Mouse (Mus musculus) C2C12 (cell line): Measurements from ENCODE around the gene Ercc8. TPM values are rescaled to one million over a fixed set of nuclear protein-coding genes. Genes with fewer than 3 reads are reported as not detected.

Experiments used
- H3K27me3 ChIP-seq: one replicate; pipeline ENCODE4 v1.6.1; 2011; ENCODE audit not compliant: control insufficient read depth, insufficient read depth, insufficient read length
- H3K36me3 ChIP-seq: one replicate; pipeline ENCODE4 v1.6.1; 2011; ENCODE audit not compliant: control insufficient read depth, insufficient read depth
- H3K4me3 ChIP-seq: one replicate; pipeline ENCODE4 v1.5.1; 2011; ENCODE audit warnings: mild to moderate bottlenecking, control low read depth; ENCODE audit not compliant: poor library complexity, insufficient read depth, severe bottlenecking
- H3K79me2 ChIP-seq: one replicate; pipeline ENCODE4 v1.6.1; 2011; ENCODE audit not compliant: control insufficient read depth, insufficient read depth
- H3K79me3 ChIP-seq: one replicate; pipeline ENCODE4 v1.6.1; 2011; ENCODE audit warnings: low read depth, control low read depth
- H3ac ChIP-seq: one replicate; pipeline ENCODE3; 2011; ENCODE audit warnings: low read depth; ENCODE audit not compliant: control insufficient read depth, insufficient read length
- CEBPB ChIP-seq: IDR thresholded peaks from one replicate; pipeline ENCODE4 v1.6.1; 2011; ENCODE audit warnings: low read depth, mild to moderate bottlenecking, control low read depth, moderate library complexity
- CTCF ChIP-seq: IDR thresholded peaks from one replicate; pipeline ENCODE4 v1.5.1; 2011; ENCODE audit not compliant: control insufficient read depth, insufficient read depth, insufficient read length
- FOSL1 ChIP-seq: IDR thresholded peaks from one replicate; pipeline ENCODE4 v1.8.0; 2011; ENCODE audit warnings: mild to moderate bottlenecking, low read length; ENCODE audit not compliant: poor library complexity, insufficient read depth, severe bottlenecking
- MAX ChIP-seq: IDR thresholded peaks from one replicate; pipeline ENCODE4 v1.6.1; 2011; ENCODE audit warnings: mild to moderate bottlenecking, control low read depth
- MYOD1 ChIP-seq: IDR thresholded peaks from one replicate; pipeline ENCODE4 v1.6.1; 2011; ENCODE audit warnings: low read depth; ENCODE audit not compliant: control insufficient read depth, insufficient read length
- MYOG ChIP-seq: IDR thresholded peaks from one replicate; pipeline ENCODE4 v1.6.1; 2011; ENCODE audit not compliant: control insufficient read depth, insufficient read length; ENCODE audit errors: extremely low read depth
- USF1 ChIP-seq: IDR thresholded peaks from one replicate; pipeline ENCODE4 v1.6.1; 2011; ENCODE audit warnings: low read depth, mild to moderate bottlenecking, control low read depth, moderate library complexity
- polyA plus RNA-seq: library from polyadenylated mRNA; unstranded; fragments of >200 nt; fragmentation: generic; extraction: Trizol; gene quantifications from one replicate; pipeline ENCODE4 v1.2.1, GENCODE M21; 2012; ENCODE audit warnings: missing spikeins

The Ercc8 gene
- polyA plus RNA-seq, 1 experiment, result 6.7 TPM

DNA sequence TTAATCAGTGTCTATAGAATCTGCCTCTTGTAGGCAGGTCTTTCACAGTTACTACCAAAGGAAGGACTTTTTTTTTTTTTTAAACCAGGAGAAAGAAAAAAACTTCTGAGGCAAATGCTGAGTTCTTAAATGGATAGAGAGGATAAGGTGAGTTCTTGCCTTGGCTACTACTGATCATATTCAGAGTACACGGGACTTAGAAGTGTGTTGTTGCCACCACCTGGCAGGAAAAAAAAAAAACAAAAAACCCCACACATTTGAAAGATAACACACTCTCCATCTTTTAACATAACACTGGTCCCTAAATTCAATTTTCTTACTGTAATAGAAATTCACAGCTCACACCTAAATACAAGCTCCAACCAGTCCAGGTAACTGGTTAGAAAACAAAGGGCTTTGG is 30.6 kb upstream of the Ercc8 start:
- no peaks in the 10 kb centered on the region for H3K27me3 ChIP-seq
- TF ChIP-seq FOSL1, result no peak

DNA sequence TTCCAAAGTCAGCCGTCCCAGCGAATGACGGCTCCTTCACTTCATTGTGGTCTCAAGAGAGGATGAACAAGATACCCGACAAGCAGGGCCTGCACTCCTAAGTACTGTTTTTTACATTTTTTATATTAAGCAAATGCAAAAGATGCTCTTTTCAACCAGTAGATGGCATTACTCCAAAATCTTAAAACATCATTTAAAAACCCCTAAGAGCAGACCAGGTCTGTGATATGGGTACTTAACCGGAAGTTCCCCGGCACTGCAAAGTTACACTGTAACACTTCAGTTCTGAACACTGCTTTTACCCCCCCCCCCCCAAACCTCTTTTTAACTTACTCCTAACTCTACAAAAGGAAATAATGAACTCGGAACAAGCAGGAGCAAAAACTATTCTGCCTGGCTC is 29.5 kb upstream of the Ercc8 start:
- Histone ChIP-seq H3K79me2 (peaks cover 3% of the 10 kb centered on the region), H3K79me3 (no peaks in the 10 kb centered on the region), H3K27me3 (no peaks in the 10 kb centered on the region), H3K4me3 (no peak overlapping the region), H3ac (no peak overlapping the region), H3K36me3 (no peaks in the 10 kb centered on the region)
- TF ChIP-seq MYOD1 (no peak), CEBPB (no peak), CTCF (no peak), FOSL1 (no peak)

More for the DNA sequence above, 30.6 kb upstream of the Ercc8 start:
- peaks cover 4% of the 10 kb centered on the region for H3K79me2 ChIP-seq
- H3K4me3 ChIP-seq, result no peak overlapping the region
- H3K79me3 ChIP-seq, result no peaks in the 10 kb centered on the region
- H3K36me3 ChIP-seq, result no peaks in the 10 kb centered on the region
- no peak overlapping the region for H3ac ChIP-seq

DNA sequence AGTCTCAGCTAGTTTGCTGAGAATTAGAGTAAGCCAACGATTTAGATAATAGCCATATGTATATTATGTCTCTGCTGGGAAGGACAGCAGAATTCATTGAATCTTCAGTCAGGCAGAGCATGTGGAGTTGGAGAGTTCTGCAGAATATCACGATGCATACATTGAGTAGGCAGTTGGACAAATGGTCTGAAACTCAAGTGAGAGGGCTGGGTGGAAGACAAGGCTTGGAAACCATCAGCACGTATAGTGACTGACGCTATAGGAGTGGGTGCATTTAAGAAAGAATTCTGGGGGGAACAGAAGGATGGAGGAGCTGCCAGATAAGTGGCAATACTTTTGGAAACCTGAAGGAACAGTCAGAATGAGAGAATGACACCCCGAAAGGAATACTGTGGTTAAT is 27.8 kb upstream of the Ercc8 start:
- Histone ChIP-seq H3K27me3 (no peaks in the 10 kb centered on the region), H3K79me2 (peaks cover 6% of the 10 kb centered on the region), H3K36me3 (no peaks in the 10 kb centered on the region), H3K4me3 (no peak overlapping the region), H3K79me3 (no peaks in the 10 kb centered on the region), H3ac (no peak overlapping the region)
- no peak for TF ChIP-seq MAX
- no peak for TF ChIP-seq CTCF
- TF ChIP-seq CEBPB, result no peak
- TF ChIP-seq MYOG, result no peak
- TF ChIP-seq USF1, result no peak
- no peak for TF ChIP-seq MYOD1
- TF ChIP-seq FOSL1, result no peak

DNA sequence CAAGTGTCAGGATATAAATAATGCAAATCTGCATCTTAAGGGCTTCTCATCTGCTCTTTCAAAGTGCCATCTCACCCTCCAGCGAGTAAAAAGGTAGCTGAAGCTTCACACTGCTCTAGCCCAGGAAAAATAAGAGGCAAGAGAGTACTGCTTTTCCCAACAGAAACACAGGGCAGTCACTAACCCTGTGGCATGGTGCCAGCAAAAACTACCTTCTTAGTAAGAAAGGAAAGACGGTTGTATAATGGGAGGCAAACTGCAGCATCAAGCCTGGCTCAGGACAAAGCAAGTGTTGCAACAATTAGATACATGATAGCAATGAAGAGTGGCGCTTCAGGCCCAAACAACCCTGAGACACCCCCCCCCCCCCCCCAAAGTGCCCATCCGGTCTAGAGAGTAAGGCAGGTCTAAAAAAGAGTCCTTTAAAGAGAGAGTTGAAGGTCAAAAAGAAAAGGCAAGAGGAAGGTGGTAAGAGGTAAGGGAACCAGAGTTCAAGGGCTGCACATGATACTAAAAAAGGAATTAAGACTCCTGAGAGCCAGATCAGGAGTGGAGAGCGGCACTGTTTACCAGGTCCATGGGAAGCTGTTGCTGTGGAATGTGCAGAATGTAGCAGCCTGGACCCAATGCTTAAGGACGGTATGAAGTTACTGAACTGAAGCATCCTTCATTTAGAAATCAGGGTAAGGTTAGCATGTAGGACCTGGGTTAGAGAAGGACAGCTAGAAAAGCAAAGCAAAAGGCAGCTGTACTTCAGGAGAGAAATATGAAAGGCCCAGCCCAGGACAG is 26.3 kb upstream of the Ercc8 start:
- Histone ChIP-seq H3K4me3 (no peak overlapping the region), H3K27me3 (no peaks in the 10 kb centered on the region), H3K79me3 (no peaks in the 10 kb centered on the region), H3K79me2 (peaks cover 6% of the 10 kb centered on the region), H3ac (no peak overlapping the region), H3K36me3 (no peaks in the 10 kb centered on the region)
- TF ChIP-seq CEBPB, result no peak
- no peak for TF ChIP-seq USF1
- TF ChIP-seq FOSL1, result no peak
- no peak for TF ChIP-seq MYOD1
- no peak for TF ChIP-seq CTCF
- TF ChIP-seq MYOG, result no peak
- TF ChIP-seq MAX, result no peak

DNA sequence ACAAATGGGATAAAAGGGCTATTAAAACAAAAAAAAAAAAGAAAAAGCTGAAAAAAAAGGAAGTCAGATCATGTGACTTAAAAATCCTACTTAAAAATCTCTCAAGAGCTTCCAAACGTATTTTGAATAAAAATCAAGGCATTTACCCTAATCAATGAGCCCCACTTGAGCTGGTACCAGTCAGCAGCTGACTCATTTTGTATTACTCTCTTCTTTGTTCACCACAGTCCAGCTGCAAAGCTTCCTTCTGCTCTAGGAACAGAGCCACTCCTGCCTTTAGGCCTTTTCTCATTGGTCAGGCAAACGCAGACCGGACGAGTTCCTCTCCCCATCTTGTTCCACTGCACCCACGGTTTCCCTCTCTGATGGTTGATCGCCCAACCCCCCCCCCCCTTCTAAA is 22.9 kb upstream of the Ercc8 start:
- TF ChIP-seq CTCF (no peak), MAX (no peak), MYOG (no peak), USF1 (no peak), MYOD1 (no peak), CEBPB (no peak), FOSL1 (no peak)
- Histone ChIP-seq H3K27me3 (no peaks in the 10 kb centered on the region), H3K4me3 (no peak overlapping the region), H3ac (no peak overlapping the region), H3K36me3 (no peaks in the 10 kb centered on the region), H3K79me2 (peaks cover 6% of the 10 kb centered on the region), H3K79me3 (no peaks in the 10 kb centered on the region)

DNA sequence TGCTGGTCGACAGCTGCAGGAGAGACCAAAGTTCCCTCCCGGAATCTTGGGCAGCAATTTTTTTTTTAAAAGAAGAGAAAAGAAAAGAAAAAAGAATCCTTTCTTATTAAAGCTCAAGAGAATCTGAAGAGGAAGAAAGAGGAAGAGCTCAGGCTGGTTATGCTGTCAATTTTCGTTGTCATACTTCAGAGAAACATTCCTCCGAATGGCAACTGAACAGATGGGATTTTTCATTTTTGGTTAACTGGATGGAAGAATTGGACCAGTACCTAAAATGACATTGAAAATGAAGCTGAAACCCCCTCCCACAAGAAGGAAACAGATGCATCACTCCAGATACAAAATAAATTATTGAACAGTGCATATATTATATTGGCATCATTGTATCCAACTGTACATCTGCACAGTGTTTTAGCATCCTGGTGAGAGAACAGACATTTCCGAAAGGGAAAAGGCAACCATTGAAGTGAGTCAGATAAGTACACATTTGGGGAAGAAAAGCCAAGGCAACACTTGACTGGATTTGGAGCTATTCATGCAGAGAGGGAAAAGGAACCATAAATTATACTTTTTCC is 20.0 kb upstream of the Ercc8 start:
- H3K79me3 ChIP-seq, result no peaks in the 10 kb centered on the region
- no peak overlapping the region for H3ac ChIP-seq
- TF ChIP-seq USF1, result no peak
- no peak for TF ChIP-seq MYOD1
- TF ChIP-seq CEBPB, result no peak
- TF ChIP-seq MYOG, result no peak
- no peak for TF ChIP-seq MAX
- TF ChIP-seq CTCF, result no peak
- TF ChIP-seq FOSL1, result no peak
- no peak overlapping the region for H3K4me3 ChIP-seq
- H3K79me2 ChIP-seq, result peaks cover 16% of the 10 kb centered on the region
- H3K27me3 ChIP-seq, result no peaks in the 10 kb centered on the region
- no peaks in the 10 kb centered on the region for H3K36me3 ChIP-seq
